Mouse (Mus musculus): Measurements from ENCODE around the gene Cdh18. TPM values are rescaled to one million over a fixed set of nuclear protein-coding genes. Genes with fewer than 3 reads are reported as not detected.
"Not testable (repeated sequence)": the region's sequence is repeated elsewhere in the genome, so short reads cannot be mapped to it uniquely, and the experiment has no call there.

Gene Cdh18
- total and polyA plus RNA-seq, 2 experiments from 2014 or later: 0.15 TPM; not detected in 1

- no peak overlapping the region for H3K4me2 ChIP-seq (ENCODE audit: low read depth, low read length)
- no peaks in the 10 kb centered on the region for H3K9me3 ChIP-seq (replicated peaks; ENCODE audit: control insufficient read depth, low read length)
- no peak overlapping the region for H3K9ac ChIP-seq (replicated peaks; ENCODE audit: low read depth, low read length)
- H3K36me3 ChIP-seq (replicated peaks; ENCODE audit: control insufficient read depth, insufficient read depth, low read length): no peaks in the 10 kb centered on the region
- no peak for DNase-seq (ENCODE audit: low spot score)
- no peak for TF ChIP-seq EP300 (IDR thresholded peaks at IDR 0.05; ENCODE audit: low read depth)
- no peak for TF ChIP-seq CTCF (IDR thresholded peaks at IDR 0.05; ENCODE audit: low read depth)
- no peak for ATAC-seq (ENCODE audit: insufficient read depth, low read depth)
- no peaks in the 10 kb centered on the region for H3K4me1 ChIP-seq (ENCODE audit: control insufficient read depth, insufficient read depth)
- no peak overlapping the region for H3K4me3 ChIP-seq (ENCODE audit: low read depth, low read length)
- H3K27me3 ChIP-seq (ENCODE audit: control insufficient read depth, insufficient read depth, low read length): no peaks in the 10 kb centered on the region
- 55% methylated on average over 2 of the region's 2 CpGs for WGBS
- H3K27ac ChIP-seq (ENCODE audit: low read depth): no peak overlapping the region
These were observed 167.6 kb downstream of the Cdh18 start for GRCm38 (mm10) chr15:22716376-22716775.

- Histone ChIP-seq H3K27me3 (ENCODE audit: control insufficient read depth, insufficient read depth, low read length) (no peaks in the 10 kb centered on the region), H3K4me3 (ENCODE audit: low read depth, low read length) (no peak overlapping the region), H3K36me3 (replicated peaks; ENCODE audit: control insufficient read depth, insufficient read depth, low read length) (no peaks in the 10 kb centered on the region), H3K4me1 (ENCODE audit: control insufficient read depth, insufficient read depth) (no peaks in the 10 kb centered on the region), H3K9ac (replicated peaks; ENCODE audit: low read depth, low read length) (no peak overlapping the region), H3K9me3 (replicated peaks; ENCODE audit: control insufficient read depth, low read length) (no peaks in the 10 kb centered on the region), H3K4me2 (ENCODE audit: low read depth, low read length) (no peak overlapping the region), H3K27ac (ENCODE audit: low read depth) (no peak overlapping the region)
- no peak for ATAC-seq (ENCODE audit: insufficient read depth, low read depth)
- WGBS: 83% methylated on average over 3 of the region's 3 CpGs
- DNase-seq (ENCODE audit: low spot score): no peak
- TF ChIP-seq EP300 (IDR thresholded peaks at IDR 0.05; ENCODE audit: low read depth) (no peak), CTCF (IDR thresholded peaks at IDR 0.05; ENCODE audit: low read depth) (no peak)
These were observed 168.9 kb downstream of the Cdh18 start for GRCm38 (mm10) chr15:22717681-22718080.

GRCm38 (mm10) chr15:22726574-22726973 lies 177.8 kb downstream of the Cdh18 start:
- Histone ChIP-seq H3K9me3 (replicated peaks; ENCODE audit: control insufficient read depth, low read length) (no peaks in the 10 kb centered on the region), H3K4me3 (ENCODE audit: low read depth, low read length) (no peak overlapping the region), H3K27me3 (ENCODE audit: control insufficient read depth, insufficient read depth, low read length) (no peaks in the 10 kb centered on the region), H3K9ac (replicated peaks; ENCODE audit: low read depth, low read length) (no peak overlapping the region), H3K4me1 (ENCODE audit: control insufficient read depth, insufficient read depth) (no peaks in the 10 kb centered on the region), H3K27ac (ENCODE audit: low read depth) (no peak overlapping the region), H3K36me3 (replicated peaks; ENCODE audit: control insufficient read depth, insufficient read depth, low read length) (no peaks in the 10 kb centered on the region), H3K4me2 (ENCODE audit: low read depth, low read length) (no peak overlapping the region)
- WGBS: 43% methylated on average over 1 of the region's 1 CpGs
- DNase-seq (ENCODE audit: low spot score) (no peak), ATAC-seq (ENCODE audit: insufficient read depth, low read depth) (no peak)
- TF ChIP-seq EP300 (IDR thresholded peaks at IDR 0.05; ENCODE audit: low read depth): no peak
- no peak for TF ChIP-seq CTCF (IDR thresholded peaks at IDR 0.05; ENCODE audit: low read depth)

- DNase-seq (ENCODE audit: low spot score) (no peak), ATAC-seq (ENCODE audit: insufficient read depth, low read depth) (no peak)
- Histone ChIP-seq H3K36me3 (replicated peaks; ENCODE audit: control insufficient read depth, insufficient read depth, low read length) (no peaks in the 10 kb centered on the region), H3K9me3 (replicated peaks; ENCODE audit: control insufficient read depth, low read length) (no peaks in the 10 kb centered on the region), H3K4me3 (ENCODE audit: low read depth, low read length) (no peak overlapping the region), H3K4me1 (ENCODE audit: control insufficient read depth, insufficient read depth) (no peaks in the 10 kb centered on the region), H3K9ac (replicated peaks; ENCODE audit: low read depth, low read length) (no peak overlapping the region), H3K27me3 (ENCODE audit: control insufficient read depth, insufficient read depth, low read length) (no peaks in the 10 kb centered on the region), H3K4me2 (ENCODE audit: low read depth, low read length) (no peak overlapping the region), H3K27ac (ENCODE audit: low read depth) (no peak overlapping the region)
- TF ChIP-seq CTCF (IDR thresholded peaks at IDR 0.05; ENCODE audit: low read depth): no peak
- TF ChIP-seq EP300 (IDR thresholded peaks at IDR 0.05; ENCODE audit: low read depth): no peak
These were observed 184.2 kb downstream of the Cdh18 start for GRCm38 (mm10) chr15:22733039-22733438.

- H3K27ac ChIP-seq (ENCODE audit: low read depth): no peak overlapping the region
- DNase-seq (ENCODE audit: low spot score): no peak
- 27% methylated on average over 3 of the region's 3 CpGs for WGBS
- no peaks in the 10 kb centered on the region for H3K4me1 ChIP-seq (ENCODE audit: control insufficient read depth, insufficient read depth)
- no peak overlapping the region for H3K4me2 ChIP-seq (ENCODE audit: low read depth, low read length)
- H3K4me3 ChIP-seq (ENCODE audit: low read depth, low read length): no peak overlapping the region
- H3K9me3 ChIP-seq (replicated peaks; ENCODE audit: control insufficient read depth, low read length): no peaks in the 10 kb centered on the region
- no peaks in the 10 kb centered on the region for H3K27me3 ChIP-seq (ENCODE audit: control insufficient read depth, insufficient read depth, low read length)
- H3K9ac ChIP-seq (replicated peaks; ENCODE audit: low read depth, low read length): no peak overlapping the region
- H3K36me3 ChIP-seq (replicated peaks; ENCODE audit: control insufficient read depth, insufficient read depth, low read length): no peaks in the 10 kb centered on the region
- TF ChIP-seq CTCF (IDR thresholded peaks at IDR 0.05; ENCODE audit: low read depth) (no peak), EP300 (IDR thresholded peaks at IDR 0.05; ENCODE audit: low read depth) (no peak)
- no peak for ATAC-seq (ENCODE audit: insufficient read depth, low read depth)
These were observed 187.3 kb downstream of the Cdh18 start for GRCm38 (mm10) chr15:22736165-22736564.

- not testable (repeated sequence) for H3K4me2 ChIP-seq (ENCODE audit: low read depth, low read length); DNase-seq (ENCODE audit: low spot score); ATAC-seq (ENCODE audit: insufficient read depth, low read depth); H3K27ac ChIP-seq (ENCODE audit: low read depth); H3K36me3 ChIP-seq (replicated peaks; ENCODE audit: control insufficient read depth, insufficient read depth, low read length); H3K27me3 ChIP-seq (ENCODE audit: control insufficient read depth, insufficient read depth, low read length); H3K4me1 ChIP-seq (ENCODE audit: control insufficient read depth, insufficient read depth); H3K4me3 ChIP-seq (ENCODE audit: low read depth, low read length); H3K9me3 ChIP-seq (replicated peaks; ENCODE audit: control insufficient read depth, low read length); H3K9ac ChIP-seq (replicated peaks; ENCODE audit: low read depth, low read length)
These were observed 212.4 kb downstream of the Cdh18 start for GRCm38 (mm10) chr15:22761257-22761656.

- H3K9ac ChIP-seq (replicated peaks; ENCODE audit: low read depth, low read length); H3K9me3 ChIP-seq (replicated peaks; ENCODE audit: control insufficient read depth, low read length); H3K27ac ChIP-seq (ENCODE audit: low read depth); ATAC-seq (ENCODE audit: insufficient read depth, low read depth); H3K36me3 ChIP-seq (replicated peaks; ENCODE audit: control insufficient read depth, insufficient read depth, low read length); H3K4me1 ChIP-seq (ENCODE audit: control insufficient read depth, insufficient read depth); DNase-seq (ENCODE audit: low spot score); H3K4me2 ChIP-seq (ENCODE audit: low read depth, low read length); H3K27me3 ChIP-seq (ENCODE audit: control insufficient read depth, insufficient read depth, low read length); H3K4me3 ChIP-seq (ENCODE audit: low read depth, low read length): not testable (repeated sequence)
- 82% methylated on average over 3 of the region's 3 CpGs for WGBS
These were observed 217.8 kb downstream of the Cdh18 start for GRCm38 (mm10) chr15:22766591-22766990.
